Mouse (Mus musculus): ENCODE results near the gene Mex3a.

- TF ChIP-seq CTCF (IDR thresholded peaks at IDR 0.05; ENCODE audit: extremely low read depth, insufficient read depth, insufficient read length, insufficient replicate concordance) (no peak), POLR2A (IDR thresholded peaks at IDR 0.05; ENCODE audit: low read depth, low read length) (no peak)
These were observed 22.9 kb upstream of the Mex3a start for GRCm38 (mm10) chr3:88509250-88509649.
